Comparison of ENCODE assay signal across 8 mouse cellular contexts in genomic region chr10:128232420-128232985, GRCm38 (mm10). TPM values are rescaled to one million over a fixed set of nuclear protein-coding genes. Genes with fewer than 3 reads are reported as not detected.
DNase-seq lines count a peak whose midpoint lies in the region; ATAC-seq lines count a peak whose summit lies in the region.

No protein-coding gene starts in this region.

- peaks cover 41% of the 10 kb centered on the region for H3K4me1 ChIP-seq in limb, embryonic 10.5 days
- H3K4me1 ChIP-seq in midbrain, embryonic 11.5 days (ENCODE audit: control insufficient read depth, insufficient read depth, low read length): peaks cover 8% of the 10 kb centered on the region

- H3K27me3 ChIP-seq in limb, embryonic 10.5 days (ENCODE audit: low read depth, poor library complexity, severe bottlenecking): no peaks in the 10 kb centered on the region
- H3K27me3 ChIP-seq in midbrain, embryonic 11.5 days (ENCODE audit: control insufficient read depth, insufficient read depth, low read length): no peaks in the 10 kb centered on the region

- DNase-seq in urinary bladder, postnatal 14 days (ENCODE audit: low spot score): peak; percentile 53
- DNase-seq in urinary bladder, postnatal 10 days (ENCODE audit: low spot score): no peak
- peak; percentile 51 to 68 for DNase-seq in cerebellum, postnatal 36 days
- DNase-seq in kidney, adult 11 months: peak; percentile 59
- peak; percentile 60 for DNase-seq in limb, embryonic 10.5 days (ENCODE audit: low spot score)
- DNase-seq in midbrain, embryonic 11.5 days (ENCODE audit: low spot score, missing footprints): no peak
- peak; percentile 58 to 76 for DNase-seq in spleen, postnatal 36 days (ENCODE audit: low spot score in 2 of 2)

- H3K4me2 ChIP-seq in midbrain, embryonic 11.5 days: peak overlapping the region; percentile 43

- peak overlapping the region; percentile 82 for H3K4me3 ChIP-seq in limb, embryonic 10.5 days
- peak overlapping the region; percentile 53 for H3K4me3 ChIP-seq in midbrain, embryonic 11.5 days (ENCODE audit: low read depth, low read length)

- H3K9ac ChIP-seq in midbrain, embryonic 11.5 days (ENCODE audit: low read length): peak overlapping the region; percentile 72

- ATAC-seq in granulocyte monocyte progenitor cell, adult 5-6 weeks (replicated peaks; ENCODE audit: poor library complexity, severe bottlenecking): peak; percentile 34
- ATAC-seq in midbrain, embryonic 11.5 days (ENCODE audit: low FRiP score): peak; percentile 76

- H3K36me3 ChIP-seq in limb, embryonic 10.5 days: peaks cover 22% of the 10 kb centered on the region
- H3K36me3 ChIP-seq in midbrain, embryonic 11.5 days (ENCODE audit: control insufficient read depth, insufficient read depth, low read length): no peaks in the 10 kb centered on the region

- H3K9me3 ChIP-seq in limb, embryonic 10.5 days (replicated peaks): no peaks in the 10 kb centered on the region
- H3K9me3 ChIP-seq in midbrain, embryonic 11.5 days (ENCODE audit: control insufficient read depth, low read length): no peaks in the 10 kb centered on the region

- peak overlapping the region; percentile 99 for H3K27ac ChIP-seq in limb, embryonic 10.5 days
- H3K27ac ChIP-seq in midbrain, embryonic 11.5 days (ENCODE audit: low read depth, low read length): peak overlapping the region; percentile 84

- under 1% methylated on average over 14 of the region's 14 CpGs for WGBS in limb, embryonic 10.5 days
- WGBS in midbrain, embryonic 11.5 days: under 1% methylated on average over 14 of the region's 14 CpGs

RNA-seq across cellular contexts. Expression of gene Timeless, which starts 0.6 kb away (rescaled TPM):
- 55.4 and 70.5 TPM in 2 replicates for total RNA-seq in granulocyte monocyte progenitor cell, adult 5-6 weeks (2014; fragmentation: Nextera tagmentation)
- 64.0 and 71.4 TPM in 2 replicates for total RNA-seq in granulocyte monocyte progenitor cell, adult 5-6 weeks (2017)
- 127 and 135 TPM in 2 replicates for polyA plus RNA-seq in limb, embryonic 10.5 days (2016; fragmentation: Nextera tagmentation; extraction: Ambion mirVana)
- 48.1 and 52.5 TPM in 2 replicates for polyA plus RNA-seq in midbrain, embryonic 11.5 days (2014; fragmentation: Nextera tagmentation; extraction: Ambion mirVana)

RNA-seq across cellular contexts. Expression of gene Mip, which starts 6.9 kb away (rescaled TPM):
- 0.75 TPM in 1 of 2 replicates, not detected in the other for total RNA-seq in granulocyte monocyte progenitor cell, adult 5-6 weeks (2014; fragmentation: Nextera tagmentation)
- not detected in 2 replicates for total RNA-seq in granulocyte monocyte progenitor cell, adult 5-6 weeks (2017)
- polyA plus RNA-seq in limb, embryonic 10.5 days (2016; fragmentation: Nextera tagmentation; extraction: Ambion mirVana): 0.08 and 0.33 TPM in 2 replicates
- 0.12 TPM in 1 of 2 replicates, not detected in the other for polyA plus RNA-seq in midbrain, embryonic 11.5 days (2014; fragmentation: Nextera tagmentation; extraction: Ambion mirVana)

RNA-seq across cellular contexts. Expression of gene Spryd4, which starts 20.9 kb away (rescaled TPM):
- 15.1 and 16.3 TPM in 2 replicates for total RNA-seq in granulocyte monocyte progenitor cell, adult 5-6 weeks (2014; fragmentation: Nextera tagmentation)
- total RNA-seq in granulocyte monocyte progenitor cell, adult 5-6 weeks (2017): 9.7 and 19.2 TPM in 2 replicates
- polyA plus RNA-seq in limb, embryonic 10.5 days (2016; fragmentation: Nextera tagmentation; extraction: Ambion mirVana): 33.3 and 34.4 TPM in 2 replicates
- polyA plus RNA-seq in midbrain, embryonic 11.5 days (2014; fragmentation: Nextera tagmentation; extraction: Ambion mirVana): 25.7 and 27.5 TPM in 2 replicates

RNA-seq across cellular contexts. Expression of gene Apon, which starts 21.4 kb away (rescaled TPM):
- total RNA-seq in granulocyte monocyte progenitor cell, adult 5-6 weeks (2014; fragmentation: Nextera tagmentation): 0.41 and 3.2 TPM in 2 replicates
- total RNA-seq in granulocyte monocyte progenitor cell, adult 5-6 weeks (2017): 0.31 and 0.99 TPM in 2 replicates
- polyA plus RNA-seq in limb, embryonic 10.5 days (2016; fragmentation: Nextera tagmentation; extraction: Ambion mirVana): 0.87 and 0.90 TPM in 2 replicates
- polyA plus RNA-seq in midbrain, embryonic 11.5 days (2014; fragmentation: Nextera tagmentation; extraction: Ambion mirVana): 0.22 and 0.57 TPM in 2 replicates

RNA-seq across cellular contexts. Expression of gene Apof, which starts 36.0 kb away (rescaled TPM):
- total RNA-seq in granulocyte monocyte progenitor cell, adult 5-6 weeks (2014; fragmentation: Nextera tagmentation): not detected in 2 replicates
- total RNA-seq in granulocyte monocyte progenitor cell, adult 5-6 weeks (2017): 0.34 and 0.57 TPM in 2 replicates
- polyA plus RNA-seq in limb, embryonic 10.5 days (2016; fragmentation: Nextera tagmentation; extraction: Ambion mirVana): not detected in 2 replicates
- not detected in 2 replicates for polyA plus RNA-seq in midbrain, embryonic 11.5 days (2014; fragmentation: Nextera tagmentation; extraction: Ambion mirVana)

Comparison
In these comparisons a context has a peak if more than half of its experiments do, and no peak if none do; other contexts are left out.
1. DNase-seq: peak in urinary bladder, postnatal 14 days (single experiment), cerebellum, postnatal 36 days (2 of 2), kidney, adult 11 months (single experiment), limb, embryonic 10.5 days (single experiment) and spleen, postnatal 36 days (2 of 2); none in urinary bladder, postnatal 10 days (single experiment) and midbrain, embryonic 11.5 days (single experiment).